Mouse (Mus musculus): ENCODE results near the gene Il4i1.
A peak's percentile ranks its signal among the peaks of the same experiment; 100 is the strongest.

Il4i1 gene

DNA sequence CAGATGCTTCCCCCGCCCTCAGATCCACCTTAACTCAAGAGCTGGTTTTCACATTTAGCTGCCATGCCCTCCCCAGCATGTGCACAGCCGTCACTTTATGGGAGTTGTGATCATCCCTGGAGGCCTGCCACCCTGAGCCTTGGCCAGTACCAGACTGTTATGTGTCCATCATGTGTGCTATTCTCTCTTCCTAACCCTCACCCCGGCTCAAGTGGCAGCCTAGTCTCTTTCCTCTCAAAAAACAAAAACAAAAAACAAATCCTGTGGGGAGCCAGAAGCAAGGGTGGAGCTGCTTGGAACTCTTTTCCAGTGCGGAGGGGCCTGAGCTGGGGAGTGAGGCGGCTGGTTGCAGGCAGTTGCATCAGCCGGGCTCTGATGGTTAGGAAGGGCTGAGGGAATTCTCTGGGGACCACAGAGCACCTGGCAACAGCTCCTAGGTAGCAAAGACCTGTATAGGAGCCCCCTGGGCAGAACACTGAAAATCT is 2.6 kb downstream of the Il4i1 start:
- DNase-seq (ENCODE audit: low read depth, low spot score) = no peak

- no peak for DNase-seq (ENCODE audit: low read depth, low spot score)
These were observed 3.2 kb downstream of the Il4i1 start for GRCm38 (mm10) chr7:44819391-44819790.

DNA sequence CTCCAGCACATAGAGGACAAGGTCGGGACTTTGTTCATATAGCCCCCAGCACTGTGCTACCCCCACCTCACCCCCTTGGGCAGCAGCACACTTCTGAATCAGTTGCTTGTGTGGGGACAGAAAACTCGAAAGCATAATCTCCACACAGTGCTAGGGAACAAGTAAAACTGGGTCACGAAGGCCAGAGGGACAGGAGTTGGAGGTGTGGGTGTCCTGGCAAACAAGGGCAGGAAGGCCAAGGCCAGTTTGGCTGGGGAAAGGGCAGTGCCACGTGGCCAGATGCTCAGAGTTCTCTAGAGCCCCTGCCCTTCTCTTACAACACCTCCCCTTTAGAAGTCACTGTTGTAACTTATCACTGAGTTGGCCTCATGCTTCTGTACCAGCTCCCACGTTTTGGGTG is 3.7 kb downstream of the Il4i1 start:
- no peak for DNase-seq (ENCODE audit: low read depth, low spot score)

- no peak for DNase-seq (ENCODE audit: low read depth, low spot score)
These were observed 4.3 kb downstream of the Il4i1 start for GRCm38 (mm10) chr7:44820525-44820924.

DNA sequence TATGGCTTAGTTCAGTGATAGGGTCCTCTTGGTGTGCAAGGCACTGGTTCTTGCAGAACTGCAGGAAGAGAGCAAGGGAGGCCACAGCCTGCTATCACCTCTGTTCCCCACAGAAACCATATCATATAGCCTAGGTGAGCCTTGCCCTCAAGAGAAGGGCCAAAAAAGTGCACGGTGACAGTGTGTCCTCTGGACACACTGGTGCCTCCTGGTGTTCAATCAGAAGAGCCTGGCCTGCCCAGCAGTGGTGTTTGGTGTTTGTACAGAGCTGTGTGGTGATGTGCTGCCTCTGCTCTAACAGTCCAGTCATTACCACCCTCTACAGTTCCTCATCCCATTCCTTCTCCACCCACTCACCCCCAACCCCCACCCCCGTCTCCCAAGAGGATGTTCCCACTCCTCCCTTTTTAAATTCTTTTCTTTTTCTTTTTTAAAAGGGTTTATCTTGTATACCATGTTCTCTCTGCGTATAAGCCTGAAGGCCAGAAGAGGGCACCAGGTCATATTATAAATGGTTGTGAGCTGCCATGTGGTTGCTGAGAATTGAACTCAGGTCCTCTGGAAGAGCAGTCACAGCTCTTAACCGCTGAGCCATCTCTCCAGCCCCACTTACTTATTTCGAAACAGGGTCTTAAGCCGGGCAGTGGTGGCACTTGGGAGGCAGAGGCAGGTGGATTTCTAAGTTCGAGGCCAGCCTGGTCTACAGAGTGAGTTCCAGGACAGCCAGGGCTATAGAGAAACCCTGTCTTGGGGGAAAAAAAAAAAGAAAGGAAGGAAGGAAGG is 5.7 kb downstream of the Il4i1 start:
- DNase-seq (ENCODE audit: low read depth, low spot score) = no peak

DNA sequence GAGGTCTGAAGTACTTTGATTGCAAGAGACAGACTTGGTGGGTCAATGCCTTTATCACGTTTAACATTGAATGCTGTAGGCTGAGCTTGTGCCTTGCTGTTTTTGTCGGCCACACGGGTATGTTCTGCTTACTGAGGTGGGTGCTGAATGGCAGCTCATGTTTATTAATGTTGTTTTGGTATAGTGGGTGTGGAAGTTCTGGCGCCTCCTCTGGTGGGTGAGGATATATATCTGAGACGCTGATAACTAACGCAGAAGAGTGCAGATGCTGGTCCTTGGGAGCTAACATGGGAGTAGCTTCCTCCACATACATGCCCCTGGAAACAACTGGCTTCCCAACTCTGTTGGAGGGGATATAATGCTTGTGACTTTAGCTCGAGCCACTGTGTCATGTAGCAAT is 7.2 kb downstream of the Il4i1 start:
- no peak for DNase-seq (ENCODE audit: low read depth, low spot score)

- peak; percentile 77 for DNase-seq (ENCODE audit: low read depth, low spot score)
These were observed 8.7 kb downstream of the Il4i1 start for GRCm38 (mm10) chr7:44824872-44825271.

DNA sequence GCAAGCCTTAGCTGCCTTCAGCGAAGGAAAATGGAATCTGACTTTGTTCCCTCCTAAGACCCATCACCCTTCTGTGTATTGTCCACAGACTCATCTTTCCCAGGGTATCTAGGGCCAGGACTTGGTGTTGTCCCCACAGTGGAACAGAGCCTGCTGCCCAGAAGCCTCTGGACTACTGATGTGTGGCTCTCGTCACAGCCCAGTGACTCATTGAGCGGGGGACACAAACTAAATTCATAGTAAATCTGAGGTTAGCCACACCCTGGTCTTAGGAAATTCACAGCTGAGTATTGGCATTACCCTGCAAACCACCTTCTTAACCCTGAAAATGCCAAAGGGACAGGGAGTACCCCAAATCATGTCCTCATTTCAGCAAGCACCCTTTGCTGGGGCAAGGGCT is 10.6 kb downstream of the Il4i1 start:
- DNase-seq (ENCODE audit: low read depth, low spot score) = no peak

DNA sequence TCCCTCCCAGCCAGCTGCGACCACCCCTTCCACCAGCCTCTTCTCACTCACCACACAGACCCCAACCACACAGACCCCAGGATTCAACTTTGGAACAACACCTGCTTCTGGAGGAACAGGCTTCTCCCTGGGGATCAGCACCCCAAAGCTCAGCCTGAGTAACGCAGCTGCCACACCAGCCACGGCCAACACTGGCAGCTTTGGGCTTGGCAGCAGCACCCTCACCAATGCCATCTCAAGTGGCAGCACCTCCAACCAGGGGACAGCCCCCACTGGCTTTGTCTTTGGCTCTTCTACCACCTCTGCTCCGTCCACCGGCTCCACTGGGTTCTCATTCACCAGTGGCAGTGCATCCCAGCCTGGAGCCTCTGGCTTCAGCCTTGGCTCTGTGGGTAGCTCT is 12.5 kb downstream of the Il4i1 start:
- DNase-seq (ENCODE audit: low read depth, low spot score) = no peak

- no peak for DNase-seq (ENCODE audit: low read depth, low spot score)
These were observed 16.6 kb downstream of the Il4i1 start for GRCm38 (mm10) chr7:44832763-44833162.

DNA sequence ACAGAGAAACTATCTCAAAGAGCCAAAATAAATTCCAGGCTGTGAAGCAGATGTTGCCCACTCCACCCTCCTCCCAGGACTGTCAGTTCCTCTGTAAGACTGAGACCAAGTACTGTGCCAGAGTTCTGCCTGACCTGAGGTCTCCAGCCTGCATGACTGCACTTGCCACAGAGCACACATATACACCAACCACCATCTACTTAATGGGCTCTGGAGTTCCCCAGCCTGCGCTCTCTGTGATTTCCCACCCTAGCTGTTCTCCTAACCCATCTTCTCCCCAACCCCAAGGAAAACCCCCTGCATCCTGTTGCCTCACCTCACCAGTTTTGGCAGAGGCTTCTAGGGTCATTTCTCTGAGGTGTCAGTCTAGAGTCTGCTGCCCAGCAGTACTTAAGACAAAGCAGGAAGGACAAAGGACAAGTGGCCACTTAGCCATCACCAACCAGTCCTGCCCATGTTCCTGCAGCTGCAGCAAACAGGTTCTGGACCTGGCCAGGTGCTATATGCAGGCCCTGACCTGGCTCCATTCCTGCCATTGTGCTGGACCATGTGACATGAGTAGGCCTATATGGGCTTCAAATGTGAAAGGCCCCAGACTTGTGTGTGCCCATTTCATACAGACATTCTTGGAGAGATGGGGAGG is 19.3 kb downstream of the Il4i1 start:
- DNase-seq (ENCODE audit: low read depth, low spot score) = no peak

DNA sequence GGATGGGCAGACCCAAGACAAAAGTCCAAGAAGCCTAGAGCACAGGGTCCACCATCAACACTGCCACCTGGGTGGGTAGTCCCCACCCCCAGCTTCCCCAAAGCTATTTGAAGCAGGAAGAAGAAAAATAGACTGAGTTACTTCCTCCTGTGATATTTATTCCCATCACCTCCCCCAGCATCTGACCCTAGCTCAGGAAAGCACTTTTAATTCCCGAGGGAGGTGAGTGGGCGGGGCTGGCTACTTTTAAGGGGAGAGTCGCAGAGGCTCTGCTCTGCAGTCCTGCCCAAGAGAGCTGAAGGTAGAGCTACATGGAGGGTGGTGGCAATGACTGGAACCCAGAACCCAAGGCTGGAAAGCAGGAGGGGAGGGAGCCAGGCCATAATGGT is 19.8 kb downstream of the Il4i1 start:
- no peak for DNase-seq (ENCODE audit: low read depth, low spot score)

DNA sequence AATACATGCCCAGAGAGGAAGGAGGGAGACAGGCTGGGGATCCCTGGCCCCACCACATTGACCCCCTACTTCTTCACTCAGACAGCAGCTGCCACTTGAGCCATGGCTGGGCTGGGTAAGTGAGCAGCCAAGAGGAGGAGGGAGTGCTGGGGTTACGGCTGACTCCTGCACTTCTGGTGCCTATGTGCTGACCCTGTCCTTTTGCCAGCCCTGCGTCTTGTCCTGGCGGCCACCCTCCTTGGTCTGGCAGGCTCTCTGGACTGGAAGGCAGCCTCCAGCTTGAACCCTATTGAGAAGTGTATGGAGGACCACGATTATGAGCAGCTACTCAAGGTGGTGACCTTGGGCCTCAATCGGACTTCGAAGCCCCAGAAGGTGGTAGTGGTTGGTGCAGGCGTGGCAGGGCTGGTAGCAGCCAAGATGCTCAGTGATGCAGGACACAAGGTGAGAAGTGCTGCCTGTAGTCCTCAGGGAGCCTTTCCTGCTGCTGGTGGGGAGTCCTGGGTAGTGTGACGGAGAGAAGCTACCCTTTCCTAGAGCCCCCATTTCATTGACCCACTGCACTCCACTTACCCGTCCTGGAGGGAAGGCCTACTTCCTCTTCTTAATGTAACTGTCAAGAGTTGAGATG is 20.4 kb downstream of the Il4i1 start:
- DNase-seq (ENCODE audit: low read depth, low spot score) = no peak

GRCm38 (mm10) chr7:44838073-44838472 is 21.9 kb downstream of the Il4i1 start:
- DNase-seq (ENCODE audit: low read depth, low spot score) = no peak

DNA sequence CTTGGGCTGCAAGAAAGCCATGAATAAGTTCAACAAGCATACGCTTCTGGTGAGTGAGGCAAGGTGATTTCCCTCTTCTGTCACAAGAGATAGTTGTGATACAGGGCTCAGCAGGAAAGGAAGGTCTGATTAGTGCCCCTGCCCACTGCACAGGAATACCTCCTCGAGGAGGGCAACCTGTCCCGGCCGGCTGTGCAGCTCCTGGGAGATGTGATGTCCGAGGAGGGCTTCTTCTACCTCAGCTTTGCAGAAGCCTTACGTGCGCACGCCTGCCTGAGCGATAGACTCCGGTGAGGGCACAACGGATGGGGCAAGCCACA is 22.9 kb downstream of the Il4i1 start:
- DNase-seq (ENCODE audit: low read depth, low spot score) = no peak

DNA sequence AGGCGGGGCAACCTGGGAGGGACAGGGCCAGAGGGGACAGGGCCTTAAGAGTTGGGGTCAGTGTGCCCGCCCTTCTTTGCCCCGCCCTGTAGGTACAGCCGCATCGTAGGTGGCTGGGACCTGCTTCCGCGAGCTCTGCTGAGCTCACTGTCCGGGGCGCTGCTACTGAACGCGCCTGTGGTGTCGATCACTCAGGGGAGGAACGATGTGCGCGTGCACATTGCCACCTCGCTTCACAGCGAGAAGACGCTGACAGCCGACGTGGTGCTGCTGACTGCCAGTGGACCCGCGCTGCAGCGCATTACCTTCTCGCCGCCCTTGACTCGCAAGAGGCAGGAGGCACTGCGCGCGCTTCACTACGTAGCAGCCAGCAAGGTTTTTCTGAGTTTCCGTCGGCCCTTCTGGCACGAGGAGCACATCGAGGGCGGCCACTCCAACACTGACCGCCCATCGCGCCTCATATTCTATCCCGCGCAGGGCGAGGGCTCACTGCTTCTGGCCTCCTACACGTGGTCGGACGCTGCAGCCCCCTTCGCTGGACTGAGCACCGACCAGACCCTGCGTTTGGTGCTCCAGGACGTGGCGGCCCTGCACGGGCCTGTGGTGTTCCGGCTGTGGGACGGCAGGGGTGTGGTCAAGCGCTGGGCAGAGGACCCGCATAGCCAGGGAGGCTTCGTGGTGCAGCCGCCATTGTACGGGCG is 23.5 kb downstream of the Il4i1 start:
- no peak for DNase-seq (ENCODE audit: low read depth, low spot score)

- no peak for DNase-seq (ENCODE audit: low read depth, low spot score)
These were observed 24.2 kb downstream of the Il4i1 start for GRCm38 (mm10) chr7:44840426-44840825.

GRCm38 (mm10) chr7:44841825-44842463 is 25.8 kb downstream of the Il4i1 start:
- no peak for DNase-seq (ENCODE audit: low read depth, low spot score)

DNA sequence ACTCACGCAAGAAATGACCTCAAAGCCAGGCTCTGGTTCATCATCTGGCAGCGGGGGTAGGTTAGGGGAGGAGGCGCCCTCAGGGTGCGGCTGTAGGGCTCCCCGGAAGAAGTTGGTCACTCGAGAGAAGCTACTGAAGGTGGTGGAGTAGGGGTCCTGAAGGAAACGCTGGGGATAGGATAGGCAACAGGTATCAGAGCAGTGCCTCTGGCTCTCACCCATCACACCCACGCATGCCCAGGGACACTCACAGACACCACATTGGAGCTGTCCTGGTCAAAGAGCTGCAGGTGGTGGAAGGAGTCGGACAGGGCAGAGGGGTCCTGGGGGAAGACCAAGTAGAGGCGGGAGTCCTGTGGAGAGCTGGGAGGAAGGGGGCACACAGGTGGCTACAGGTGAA is 28.8 kb downstream of the Il4i1 start:
- DNase-seq (ENCODE audit: low read depth, low spot score) = no peak

- DNase-seq (ENCODE audit: low read depth, low spot score) = no peak
These were observed 30.6 kb downstream of the Il4i1 start for GRCm38 (mm10) chr7:44846804-44847203.

GRCm38 (mm10) chr7:44847772-44848171 is 31.6 kb downstream of the Il4i1 start:
- no peak for DNase-seq (ENCODE audit: low read depth, low spot score)

Measured in retina, postnatal 7 days (tissue).